Comparison of ENCODE assay signal across 8 mouse cellular contexts in the genomic region with DNA sequence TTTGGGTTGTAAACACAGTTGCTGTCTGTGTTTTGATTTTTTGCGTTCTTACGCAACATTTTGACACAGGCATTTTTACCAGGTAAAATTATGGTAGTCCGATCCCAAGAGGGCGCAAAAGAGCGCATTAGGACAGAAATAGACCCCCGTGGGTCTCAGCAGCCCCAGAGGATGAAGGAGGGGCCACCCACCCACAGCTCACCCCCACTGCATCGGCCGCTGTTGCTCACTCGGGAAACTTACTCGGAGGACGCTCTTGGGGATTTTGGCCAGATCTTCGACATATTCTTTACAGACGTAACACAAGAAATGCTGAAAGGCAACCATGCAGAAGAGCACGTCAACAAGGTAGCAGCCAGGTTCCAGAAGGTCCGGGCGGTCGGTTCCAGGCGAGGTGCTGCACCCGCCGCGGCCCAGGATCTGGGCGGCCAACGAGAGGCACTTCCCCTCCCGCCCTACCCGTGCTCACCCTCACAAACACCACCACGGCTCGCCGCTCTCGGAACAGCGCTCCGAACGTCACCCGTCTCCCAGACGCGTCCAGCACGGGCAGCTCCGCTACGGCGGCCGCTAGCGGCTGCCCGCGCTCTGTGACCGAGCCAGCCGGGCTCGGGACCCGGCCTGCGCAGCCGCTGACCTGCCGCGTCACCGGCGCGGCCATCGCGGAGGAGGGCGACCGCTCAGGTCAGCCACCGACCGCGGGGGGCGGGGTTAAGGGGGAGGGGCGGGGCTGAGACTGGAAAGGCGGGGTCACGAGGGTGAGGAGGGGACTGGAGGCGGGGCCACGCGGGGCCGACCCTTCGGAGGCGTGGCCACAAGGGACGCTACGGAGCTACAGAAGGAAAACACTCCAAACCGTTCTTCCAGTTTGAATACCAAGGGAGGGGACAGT. TPM values are rescaled to one million over a fixed set of nuclear protein-coding genes. Genes with fewer than 3 reads are reported as not detected.
DNase-seq lines count a peak whose midpoint lies in the region; ATAC-seq lines count a peak whose summit lies in the region.

Gene Aaed1, minus strand, starts transcription at position 687 of the 892 bp plus-strand sequence.

- peaks cover 18% of the 10 kb centered on the region for H3K4me1 ChIP-seq in embryonic facial prominence, embryonic 10.5 days
- peaks cover 23% of the 10 kb centered on the region for H3K4me1 ChIP-seq in intestine, embryonic 16.5 days (ENCODE audit: control insufficient read depth, insufficient read depth, low read length)
- H3K4me1 ChIP-seq in midbrain, embryonic 10.5 days: peaks cover 13% of the 10 kb centered on the region

- peak within 1 kb of the TSS; percentile 72 for H3K4me3 ChIP-seq in embryonic facial prominence, embryonic 10.5 days
- peak within 1 kb of the TSS; percentile 68 for H3K4me3 ChIP-seq in intestine, embryonic 16.5 days (ENCODE audit: low read length)
- H3K4me3 ChIP-seq in midbrain, embryonic 10.5 days: peak within 1 kb of the TSS; percentile 73

- peak within 1 kb of the TSS; percentile 89 for H3K27ac ChIP-seq in embryonic facial prominence, embryonic 10.5 days (replicated peaks)
- H3K27ac ChIP-seq in intestine, embryonic 16.5 days (ENCODE audit: low read length): peak within 1 kb of the TSS; percentile 90
- peak within 1 kb of the TSS; percentile 90 for H3K27ac ChIP-seq in midbrain, embryonic 10.5 days (replicated peaks)

- intact Hi-C loops in left cerebral cortex, postnatal 36 days (cut with DNase I): loop anchor here (1.0 to 10.0 kb wide), 4 partner anchors 59 to 933 kb away; partner anchors contain the start of genes Cdk20, Cntnap3 and Ctsl

- H3K27me3 ChIP-seq in embryonic facial prominence, embryonic 10.5 days (replicated peaks; ENCODE audit: low read depth, poor library complexity, severe bottlenecking): no peaks in the 10 kb centered on the region
- H3K27me3 ChIP-seq in intestine, embryonic 16.5 days (replicated peaks; ENCODE audit: control insufficient read depth, insufficient read depth, low read length): no peaks in the 10 kb centered on the region
- no peaks in the 10 kb centered on the region for H3K27me3 ChIP-seq in midbrain, embryonic 10.5 days (ENCODE audit: low read depth, poor library complexity, severe bottlenecking)

- WGBS in embryonic facial prominence, embryonic 10.5 days: under 1% methylated on average over 74 of the region's 74 CpGs
- WGBS in intestine, embryonic 16.5 days: under 1% methylated on average over 69 of the region's 74 CpGs
- WGBS in midbrain, embryonic 10.5 days: under 1% methylated on average over 74 of the region's 74 CpGs

- H3K9me3 ChIP-seq in embryonic facial prominence, embryonic 10.5 days: no peaks in the 10 kb centered on the region
- H3K9me3 ChIP-seq in intestine, embryonic 16.5 days (ENCODE audit: control insufficient read depth, low read length): no peaks in the 10 kb centered on the region
- H3K9me3 ChIP-seq in midbrain, embryonic 10.5 days (replicated peaks): no peaks in the 10 kb centered on the region

- ATAC-seq in intestine, embryonic 16.5 days: peak; percentile 95

- H3K4me2 ChIP-seq in intestine, embryonic 16.5 days (ENCODE audit: low read depth, low read length): peak within 1 kb of the TSS; percentile 50

- DNase-seq in adrenal gland, postnatal 14 days: peak; percentile 97
- DNase-seq in embryonic facial prominence, embryonic 10.5 days (ENCODE audit: low spot score): peak; percentile 98
- DNase-seq in gonadal fat pad, adult 2 months (ENCODE audit: low read depth): no peak
- peak; percentile 88 to 89 for DNase-seq in left cerebral cortex, postnatal 36 days (ENCODE audit: low spot score in 2 of 2)
- DNase-seq in midbrain, embryonic 10.5 days (ENCODE audit: low spot score): peak; percentile 98
- peak; percentile 86 to 89 for DNase-seq in right cerebral cortex, postnatal 36 days (ENCODE audit: low spot score in 2 of 2)
- DNase-seq in urinary bladder, postnatal 4 days (ENCODE audit: low spot score in 2 of 2): peak; percentile 93

- peak within 1 kb of the TSS; percentile 73 for H3K9ac ChIP-seq in intestine, embryonic 16.5 days (ENCODE audit: low read depth, low read length)

- peaks cover 12% of the 10 kb centered on the region for H3K36me3 ChIP-seq in embryonic facial prominence, embryonic 10.5 days (replicated peaks)
- H3K36me3 ChIP-seq in intestine, embryonic 16.5 days (ENCODE audit: control insufficient read depth, insufficient read depth, low read length): peaks cover 2% of the 10 kb centered on the region; the same call in 1 of the 2 replicates
- peaks cover 8% of the 10 kb centered on the region for H3K36me3 ChIP-seq in midbrain, embryonic 10.5 days

RNA-seq across cellular contexts. Expression of gene Aaed1, which starts in this region (rescaled TPM):
- total RNA-seq in adrenal gland, postnatal 14 days (2021): 48.3 and 50.7 TPM in 2 replicates
- 31.3 and 33.5 TPM in 2 replicates for polyA plus RNA-seq in embryonic facial prominence, embryonic 10.5 days (2016; fragmentation: Nextera tagmentation; extraction: Ambion mirVana)
- 13.1 and 13.5 TPM in 2 replicates for polyA plus RNA-seq in gonadal fat pad, adult 2 months (2012; rRNA removed)
- 35.4 and 37.3 TPM in 2 replicates for polyA plus RNA-seq in intestine, embryonic 16.5 days (2015; fragmentation: Nextera tagmentation; extraction: Ambion mirVana)
- 10 to 100 TPM; 16.9 to 17.8 TPM for total RNA-seq in left cerebral cortex, postnatal 36 days (2021)
- 22.9 and 25.3 TPM in 2 replicates for polyA plus RNA-seq in midbrain, embryonic 10.5 days (2016; fragmentation: Nextera tagmentation; extraction: Ambion mirVana)
